Mouse (Mus musculus) layer of hippocampus, adult 11-12 months (tissue): Measurements from ENCODE around the gene Ces2f.
"Not testable (repeated sequence)": the region's sequence is repeated elsewhere in the genome, so short reads cannot be mapped to it uniquely, and the experiment has no call there.

Experiments
- DNase-seq: peaks from one replicate; pipeline ENCODE4 v3.0.0; 2022; ENCODE audit warnings: low spot score

Ces2f gene

DNA sequence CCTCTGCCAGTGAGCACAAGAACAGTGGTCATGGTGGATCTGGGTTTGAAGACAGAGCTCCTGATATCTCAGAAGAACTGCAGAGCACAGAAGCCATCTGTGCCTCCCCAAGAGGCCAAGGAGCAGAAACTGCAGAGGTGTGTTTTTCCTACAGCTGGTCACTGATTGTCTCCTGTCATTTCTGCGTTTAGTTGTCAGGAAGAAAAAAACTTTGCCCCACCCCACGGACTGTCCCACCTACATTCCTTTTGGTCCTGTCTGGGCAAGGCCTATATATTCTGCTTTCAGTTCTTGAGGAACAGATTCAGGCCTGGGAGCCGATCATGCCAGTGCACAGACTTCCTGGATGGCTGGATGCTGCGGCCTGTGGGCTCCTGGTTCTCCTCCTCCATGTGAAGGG lies at the start of gene Ces2f:
TSS of gene Ces2f (plus strand) at position 301 of the 400 bp plus-strand sequence.
- no peak for DNase-seq

DNA sequence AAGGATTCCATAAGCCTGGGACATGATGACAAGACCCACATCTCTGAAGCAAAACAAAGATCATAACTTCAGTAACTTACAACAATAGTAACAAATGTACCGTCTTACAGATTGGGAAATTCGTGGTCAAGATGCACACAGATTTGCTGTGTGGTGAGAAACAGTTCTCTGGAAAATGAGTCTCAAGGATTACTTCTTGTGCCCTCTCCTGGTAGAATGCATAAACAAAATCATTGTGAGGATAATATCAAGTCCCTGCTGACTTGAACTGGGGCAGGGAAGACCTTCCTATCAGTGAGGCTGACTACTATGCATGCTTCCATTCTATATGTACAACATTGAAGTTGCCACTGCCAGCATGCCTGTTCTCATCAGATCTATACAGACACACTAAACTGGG lies 45.4 kb upstream of the Ces2f start:
- no peak for DNase-seq

DNA sequence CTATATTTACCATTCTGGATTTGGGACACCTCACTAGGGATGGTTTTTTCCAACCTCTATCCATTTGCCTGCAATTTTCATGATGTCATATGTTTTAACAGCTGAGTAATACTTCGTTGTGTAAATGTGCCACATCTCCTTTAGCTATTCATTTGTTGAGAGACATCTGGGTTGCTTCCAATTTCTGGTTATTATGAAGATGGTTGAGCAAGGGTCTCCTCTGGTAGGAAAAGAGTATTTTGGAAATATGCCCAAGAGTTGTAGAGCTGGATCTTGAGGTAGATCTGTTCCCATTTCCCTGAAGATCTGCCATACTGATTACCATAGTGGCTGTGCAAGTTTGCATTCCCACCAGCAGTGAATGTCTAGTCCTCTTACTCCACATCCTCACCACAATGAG lies 40.0 kb upstream of the Ces2f start:
- DNase-seq: no peak

DNA sequence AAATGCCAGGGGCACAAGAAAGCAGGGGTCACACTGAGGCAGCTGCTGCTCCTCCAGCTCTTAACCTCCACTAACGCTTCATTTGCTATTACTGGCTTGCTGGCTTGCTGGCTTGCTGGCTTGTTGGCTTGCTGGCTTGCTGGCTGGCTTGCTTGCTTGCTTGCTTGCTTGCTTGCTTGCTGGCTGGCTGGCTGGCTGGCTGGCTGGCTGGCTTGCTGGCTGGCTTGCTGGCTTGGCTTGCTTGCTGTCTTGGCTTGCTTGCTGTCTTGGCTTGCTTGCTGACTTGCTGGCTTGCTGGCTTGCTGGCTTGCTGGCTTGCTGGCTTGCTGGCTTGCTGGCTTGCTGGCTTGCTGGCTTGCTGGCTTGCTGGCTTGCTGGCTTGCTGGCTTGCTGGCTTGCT lies 38.1 kb upstream of the Ces2f start:
- DNase-seq: peak; percentile 4

DNA sequence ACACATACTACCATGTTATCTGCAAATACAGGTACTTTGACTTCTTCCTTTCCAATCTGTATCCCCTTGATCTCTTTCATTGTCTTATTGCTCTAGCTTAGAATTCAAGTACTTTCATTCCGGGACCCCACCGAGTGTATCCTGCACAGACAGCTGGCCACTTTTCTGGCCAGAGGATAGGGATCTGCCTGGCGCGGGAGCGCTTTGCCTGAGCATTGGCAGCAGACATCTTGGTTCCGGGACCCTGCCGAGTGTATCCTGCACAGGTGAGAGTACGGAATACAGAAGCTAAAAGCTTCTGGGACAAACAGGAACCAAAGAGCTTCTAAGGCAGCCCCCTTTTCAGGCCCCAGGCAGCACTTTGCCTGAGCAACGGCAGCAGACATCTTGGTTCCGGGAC lies 37.5 kb upstream of the Ces2f start:
- not testable (repeated sequence) for DNase-seq

DNA sequence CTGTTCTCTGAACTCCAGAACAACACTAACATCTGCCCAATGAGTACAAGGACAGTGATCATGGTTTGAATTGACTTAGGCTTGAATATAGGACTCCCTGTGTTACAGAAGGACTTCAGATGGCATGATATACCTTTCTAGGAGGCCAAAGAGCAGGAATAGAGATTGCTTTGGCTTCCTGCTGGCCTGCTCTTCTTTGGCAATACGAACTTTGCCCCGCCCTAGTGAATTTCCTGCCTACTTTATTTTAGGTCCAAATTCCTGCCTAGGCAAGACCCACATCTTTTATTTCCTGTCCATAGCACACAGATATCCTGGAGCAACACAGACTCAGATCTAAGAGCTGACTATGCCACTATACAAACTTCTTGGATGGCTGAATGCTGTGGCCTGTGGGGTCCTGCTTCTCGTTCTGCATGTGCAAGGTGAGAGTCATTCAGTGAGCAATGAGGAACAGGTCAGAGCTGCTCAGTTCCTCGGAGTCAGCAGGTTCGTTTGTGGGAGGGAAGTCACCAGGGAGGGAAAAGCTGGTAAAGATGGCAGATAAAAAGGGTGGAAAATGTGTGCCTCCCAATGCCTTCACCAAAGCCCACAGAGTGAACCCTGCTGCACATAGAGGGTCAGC lies 21.1 kb upstream of the Ces2f start, which contains the start of gene Ces2e:
TSS of gene Ces2e (plus strand) at position 289 of the 625 bp plus-strand sequence.
- DNase-seq: no peak

DNA sequence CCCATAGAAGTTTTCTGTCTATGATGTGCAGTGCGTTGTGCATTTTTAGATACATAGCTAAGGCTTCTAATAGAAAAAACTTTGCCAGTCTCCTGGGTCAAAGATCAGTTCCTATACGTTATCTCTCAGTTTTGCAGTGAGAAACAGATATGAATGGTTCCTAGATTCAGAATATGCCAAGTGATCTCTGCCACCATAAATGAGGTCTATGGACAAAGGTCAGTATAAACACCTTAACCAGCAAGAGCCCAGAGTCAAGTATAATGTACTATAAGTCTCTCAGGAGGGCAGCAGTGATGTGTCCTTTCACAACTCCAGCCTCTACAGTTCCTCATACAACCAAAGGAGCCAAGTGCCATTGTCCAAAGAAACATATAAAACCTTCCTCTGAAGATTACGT lies 19.9 kb upstream of the Ces2f start:
- DNase-seq: no peak

DNA sequence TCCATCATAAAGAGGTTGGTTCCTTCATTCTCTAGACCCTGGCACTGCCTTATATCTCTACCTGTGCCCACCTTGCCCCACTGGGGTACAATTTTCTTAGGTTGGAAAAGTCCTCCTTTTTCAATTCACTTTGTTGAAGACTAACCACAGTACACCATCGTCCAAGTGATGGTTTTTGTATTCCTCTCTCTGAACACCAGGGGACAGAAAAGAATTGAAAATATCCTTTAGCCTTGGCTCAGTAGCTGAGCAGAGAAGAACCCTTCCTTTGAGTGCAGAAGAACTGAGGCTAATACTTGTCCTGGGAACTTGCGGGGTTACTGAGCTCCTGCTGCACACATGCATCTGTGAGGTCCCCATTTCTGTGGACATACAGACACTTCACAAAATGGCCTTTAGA lies 2.5 kb upstream of the Ces2f start:
- no peak for DNase-seq

DNA sequence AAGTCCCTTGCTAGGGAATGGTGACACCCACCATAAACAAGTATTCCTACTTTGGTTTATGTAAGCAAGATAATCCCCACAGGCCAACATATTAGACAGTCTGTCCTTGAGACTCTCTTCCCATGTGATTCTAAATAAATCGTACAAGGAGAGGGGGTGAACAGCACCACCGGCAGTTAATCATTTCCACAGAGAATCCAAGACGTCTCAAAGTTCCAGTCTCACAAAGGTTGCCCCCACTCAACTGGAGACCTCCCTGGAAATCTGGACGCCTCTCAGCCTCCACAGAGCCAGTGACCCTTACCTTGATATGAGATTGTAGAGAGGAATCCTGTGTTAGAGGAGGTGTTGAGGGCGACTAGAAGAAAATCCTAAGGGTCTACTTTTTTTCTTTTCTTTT lies 1.9 kb downstream of the Ces2f start:
- DNase-seq: no peak

DNA sequence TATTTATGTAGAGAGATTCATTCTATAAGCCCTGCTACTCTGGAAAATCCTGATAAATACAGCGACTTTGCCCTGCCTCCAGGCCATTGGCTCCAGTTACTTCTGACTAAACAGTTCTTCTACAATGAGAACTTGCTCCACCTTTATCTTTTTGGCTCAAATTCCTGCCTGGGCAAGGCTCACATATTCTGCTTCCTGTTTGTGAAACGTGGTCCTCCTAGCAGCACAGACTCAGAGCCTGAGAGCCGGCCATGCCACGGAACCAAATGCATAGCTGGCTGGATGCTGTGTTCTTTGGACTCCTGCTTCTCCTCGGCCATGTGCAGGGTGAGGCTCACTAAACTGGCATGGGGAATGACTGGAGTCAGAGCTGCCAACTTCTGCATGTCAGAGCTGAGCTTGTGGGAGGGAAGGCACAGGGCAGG lies 14.4 kb downstream of the Ces2f start, which contains the start of gene Ces2g:
TSS of gene Ces2g (plus strand) at position 182 of the 425 bp plus-strand sequence.
- no peak for DNase-seq

DNA sequence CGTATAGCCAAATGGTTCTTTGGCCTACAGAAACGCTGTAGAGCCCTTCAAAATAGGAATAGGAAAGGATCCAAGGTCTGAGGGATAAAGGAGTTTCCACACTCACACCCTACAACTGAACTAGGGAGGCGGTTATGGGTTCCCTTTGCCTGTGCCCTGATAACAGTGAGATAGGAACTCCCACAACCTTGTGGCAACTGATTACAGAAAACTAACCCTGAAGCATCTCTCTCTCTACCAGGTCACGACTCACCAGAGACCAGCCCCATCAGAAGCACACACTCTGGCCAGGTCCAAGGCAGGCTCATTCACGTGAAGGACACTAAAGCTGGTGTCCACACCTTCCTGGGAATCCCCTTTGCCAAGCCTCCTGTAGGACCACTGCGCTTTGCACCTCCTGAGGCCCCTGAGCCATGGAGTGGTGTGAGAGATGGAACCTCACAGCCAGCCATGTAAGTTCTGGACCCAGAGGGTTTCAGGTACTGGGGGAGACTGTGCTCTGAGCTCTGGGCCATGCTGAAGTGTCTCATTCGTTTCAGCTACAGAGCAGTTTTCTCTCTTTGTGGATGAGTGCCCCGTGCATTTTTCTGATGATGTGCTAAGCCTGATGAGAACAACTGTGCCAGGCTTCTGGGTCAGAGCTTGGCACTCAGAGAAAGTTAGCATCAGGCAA lies 15.2 kb downstream of the Ces2f start:
- DNase-seq: no peak

DNA sequence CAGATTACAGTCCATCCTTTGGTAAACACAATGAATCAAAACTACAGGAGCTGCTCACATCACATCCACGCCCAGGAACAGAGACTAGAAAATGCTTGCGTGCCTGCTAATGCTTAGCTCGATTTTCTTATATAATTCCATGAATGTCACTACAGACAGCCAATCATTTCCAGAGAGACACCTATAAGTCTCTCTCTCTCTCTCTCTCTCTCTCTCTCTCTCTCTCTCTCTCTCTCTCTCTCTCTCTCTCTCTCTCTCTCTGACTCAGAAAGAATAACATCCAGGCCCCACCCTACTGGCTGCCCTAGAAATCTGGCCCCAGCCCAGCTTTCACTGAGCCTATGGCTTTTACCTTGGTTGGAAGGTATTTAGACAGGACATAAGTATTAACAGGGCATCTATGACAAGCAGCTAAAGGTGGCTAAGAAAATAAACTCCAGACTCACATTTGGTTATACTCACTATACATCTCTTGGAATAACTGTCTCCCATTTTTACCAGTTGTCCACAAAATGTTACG lies 16.3 kb downstream of the Ces2f start:
- DNase-seq: no peak

DNA sequence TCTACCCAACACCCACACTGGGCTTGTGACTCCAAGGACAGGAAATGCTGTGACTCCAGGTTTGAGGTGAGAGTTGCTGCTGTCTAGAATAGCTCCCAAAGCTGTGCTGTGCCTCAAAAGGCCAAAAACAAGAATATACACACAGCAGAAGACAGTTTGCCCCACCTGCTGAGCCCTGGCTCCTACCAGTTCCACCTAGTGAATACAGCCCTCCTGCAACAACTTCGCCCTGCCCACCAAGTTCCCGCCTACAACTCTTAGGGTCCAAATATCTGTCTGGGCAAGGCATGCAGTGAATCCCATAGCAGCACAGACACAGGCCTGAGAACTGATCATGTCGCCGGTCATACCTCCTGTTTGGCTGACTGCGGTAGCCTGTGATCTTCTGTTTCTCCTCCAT lies 37.0 kb downstream of the Ces2f start:
- no peak for DNase-seq

DNA sequence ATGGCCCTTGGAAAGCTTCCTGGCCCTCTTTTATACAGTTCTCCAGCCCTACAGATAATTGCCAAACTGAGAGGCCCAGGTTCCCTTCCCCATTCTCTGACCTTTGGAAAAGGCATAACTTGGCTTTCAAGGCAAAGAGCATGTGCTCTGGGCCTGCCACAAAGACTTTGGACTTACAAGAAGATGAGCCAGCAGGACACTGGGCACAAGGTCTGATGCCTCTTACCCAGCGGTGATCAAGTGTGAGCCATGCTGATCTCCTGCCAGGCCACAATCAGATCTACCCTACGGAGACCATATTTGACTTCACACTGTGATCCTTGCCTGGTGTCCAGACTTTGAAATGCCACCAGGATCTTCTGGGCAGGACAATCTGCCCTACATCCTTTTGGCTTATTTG lies 37.8 kb downstream of the Ces2f start:
- DNase-seq: no peak

DNA sequence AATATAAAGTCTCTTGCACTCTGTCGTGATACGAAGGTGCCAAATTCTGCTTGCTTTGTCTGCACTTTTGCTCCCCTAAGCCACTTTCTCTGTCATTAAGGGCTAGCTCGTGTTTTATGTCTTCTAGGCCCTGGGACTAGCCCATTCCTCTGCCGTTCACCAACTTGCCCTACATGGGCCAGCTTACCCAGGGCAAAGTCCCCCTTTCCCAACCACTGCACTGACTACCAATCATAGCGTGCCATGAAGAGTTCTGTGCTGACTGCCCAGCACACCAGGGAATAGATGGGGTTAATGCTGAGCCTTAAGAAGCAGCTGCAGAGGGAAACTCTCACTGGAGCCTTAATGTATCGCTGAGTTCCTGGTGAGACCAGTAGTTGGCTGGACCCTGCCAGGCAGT lies 51.0 kb downstream of the Ces2f start:
- no peak for DNase-seq

DNA sequence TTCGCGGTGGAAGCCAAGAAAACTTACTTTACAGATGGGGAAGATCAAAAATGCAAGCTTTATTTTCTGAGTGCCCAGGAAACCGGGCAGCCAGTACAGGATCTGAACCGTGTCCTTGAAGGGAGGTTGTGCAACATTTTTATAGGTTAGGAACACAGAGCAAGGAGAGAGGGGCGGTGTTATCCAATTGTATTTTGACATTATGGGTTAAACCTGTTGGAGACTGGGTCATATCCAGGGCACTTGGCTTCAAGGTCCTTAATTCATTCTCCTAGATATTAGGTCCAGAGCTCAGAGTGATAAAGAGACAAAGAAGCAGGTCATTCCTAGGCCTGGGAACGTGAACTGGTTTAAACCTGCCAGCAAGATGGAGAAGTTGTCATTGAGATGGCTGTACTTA lies 52.0 kb downstream of the Ces2f start:
- DNase-seq: no peak

DNA sequence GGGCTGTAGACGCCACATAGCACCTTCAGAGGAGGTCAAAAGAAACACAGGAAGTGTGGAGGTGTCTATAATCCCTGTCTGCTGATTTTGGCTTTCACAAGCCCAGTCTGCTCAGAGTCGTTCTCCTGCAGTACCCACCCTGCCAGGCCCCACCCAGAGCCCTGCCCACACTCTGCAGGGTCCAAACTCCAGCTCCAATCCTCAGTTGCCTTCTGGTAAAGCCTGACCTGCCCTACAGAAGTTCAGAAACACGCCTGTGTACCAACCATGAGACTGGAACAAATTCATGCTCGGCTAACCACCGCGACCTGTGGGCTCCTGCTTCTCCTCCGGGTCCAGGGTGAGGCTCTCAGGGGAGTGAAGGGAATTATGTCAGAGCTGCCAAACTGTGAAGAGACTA lies 53.4 kb downstream of the Ces2f start, which contains the start of gene Ces2h:
TSS of gene Ces2h (plus strand) at position 268 of the 400 bp plus-strand sequence.
- no peak for DNase-seq
